Mouse (Mus musculus) cerebellum, postnatal 36 days (tissue): ENCODE results near the gene Rad50.

Experiments
- DNase-seq, 2 experiments: peaks; one replicate each; pipeline ENCODE4 v3.0.0; 2021 to 2022; ENCODE audit warnings: mixed read lengths in 2 of 2

The Rad50 gene

DNA sequence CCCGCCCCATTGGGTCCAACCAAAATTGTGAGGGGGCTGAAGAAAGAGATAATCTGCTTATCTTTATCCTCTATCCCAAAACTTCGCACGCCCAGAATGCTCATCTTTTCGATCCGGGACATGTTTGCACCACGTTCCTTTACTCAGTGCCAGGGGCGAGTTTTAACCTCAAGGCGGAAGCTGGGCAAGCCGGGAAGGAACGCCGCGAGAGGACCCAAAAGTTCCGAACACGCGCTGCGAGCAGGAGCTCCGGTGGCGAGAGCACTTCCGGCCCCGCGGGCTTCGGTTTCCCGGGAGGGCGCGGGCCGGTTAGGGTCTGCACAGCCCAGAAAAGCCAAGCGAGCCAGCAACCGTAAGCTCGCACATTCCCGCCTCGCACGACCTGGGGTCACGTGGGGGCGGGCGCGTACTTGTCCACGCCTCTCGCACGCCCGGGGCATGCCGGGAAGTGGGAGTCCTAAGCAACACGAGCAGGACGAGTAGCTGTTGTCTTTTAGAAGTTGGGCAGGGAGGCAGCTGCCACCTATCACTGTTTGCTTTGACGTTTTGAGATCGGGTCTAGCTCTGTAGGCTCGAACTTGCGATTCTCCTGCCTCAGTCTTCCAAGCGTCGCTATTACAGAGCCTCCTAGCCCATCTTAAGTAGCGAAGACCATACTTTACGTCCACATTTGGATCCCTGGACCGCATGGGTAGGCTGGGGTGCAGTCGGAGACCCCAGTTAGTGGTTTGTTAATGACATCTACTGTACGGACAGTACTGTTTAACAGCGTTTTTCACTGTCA, at the start of gene Rad50:
Rad50 (minus strand) TSS at position 386 of the 784 bp plus-strand sequence.
- peak; percentile 85 to 89 for DNase-seq

DNA sequence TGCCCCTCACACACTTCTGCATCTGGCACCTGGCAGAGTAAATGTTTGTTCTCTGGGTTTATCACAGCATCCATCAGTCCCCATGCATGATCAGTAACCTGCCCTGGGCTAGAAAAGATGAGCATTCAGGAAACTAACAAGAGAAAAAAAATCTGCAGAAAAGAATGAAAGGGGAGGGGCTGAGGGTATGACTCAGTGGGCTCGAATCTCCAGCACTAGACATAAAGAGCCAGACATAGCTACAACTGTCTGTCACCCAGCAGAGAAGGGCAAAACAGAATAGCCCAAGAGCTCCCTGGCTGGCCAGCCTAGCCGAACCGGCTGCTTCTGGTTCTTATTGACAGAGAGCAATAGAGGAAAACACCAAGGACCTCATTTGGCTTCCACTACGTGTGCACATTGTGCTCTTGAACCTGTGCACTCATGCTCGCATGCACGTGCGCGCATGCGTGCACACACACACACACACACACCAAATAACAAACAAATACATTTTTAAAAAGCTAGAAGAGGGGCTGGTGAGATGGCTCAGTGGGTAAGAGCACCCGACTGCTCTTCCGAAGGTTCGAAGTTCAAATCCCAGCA, 48.0 kb upstream of the Rad50 start:
- DNase-seq = no peak

DNA sequence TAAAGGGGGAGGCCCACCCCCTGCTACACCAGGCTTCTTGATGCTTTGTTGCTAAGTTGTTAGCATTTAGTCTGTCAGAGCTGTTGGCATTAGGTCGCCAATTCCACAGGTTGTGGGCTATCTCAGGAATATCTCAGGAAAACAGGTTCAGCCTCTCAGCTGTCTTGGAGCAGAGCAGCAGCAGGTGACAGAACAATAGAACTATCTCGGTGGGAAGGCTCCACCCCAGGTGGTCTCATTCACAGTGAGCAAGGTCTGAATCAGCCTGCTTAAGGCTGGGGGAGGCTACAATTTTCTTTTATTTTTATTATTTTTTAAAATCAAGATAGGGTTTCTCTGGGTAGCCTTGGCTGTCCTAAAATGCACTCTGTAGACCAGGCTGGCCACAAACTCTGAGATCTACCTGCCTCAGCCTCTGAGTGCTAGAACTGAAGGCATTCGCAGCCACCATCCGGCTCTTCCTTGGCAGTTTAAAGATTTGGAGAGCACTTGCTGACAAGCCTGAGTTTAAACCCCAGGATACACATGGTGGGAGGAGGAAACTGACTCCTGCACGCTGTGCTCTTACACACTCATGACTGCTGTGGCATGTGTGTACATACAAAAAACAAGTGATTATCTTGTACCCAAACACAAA, 42.7 kb upstream of the Rad50 start:
- DNase-seq = no peak

DNA sequence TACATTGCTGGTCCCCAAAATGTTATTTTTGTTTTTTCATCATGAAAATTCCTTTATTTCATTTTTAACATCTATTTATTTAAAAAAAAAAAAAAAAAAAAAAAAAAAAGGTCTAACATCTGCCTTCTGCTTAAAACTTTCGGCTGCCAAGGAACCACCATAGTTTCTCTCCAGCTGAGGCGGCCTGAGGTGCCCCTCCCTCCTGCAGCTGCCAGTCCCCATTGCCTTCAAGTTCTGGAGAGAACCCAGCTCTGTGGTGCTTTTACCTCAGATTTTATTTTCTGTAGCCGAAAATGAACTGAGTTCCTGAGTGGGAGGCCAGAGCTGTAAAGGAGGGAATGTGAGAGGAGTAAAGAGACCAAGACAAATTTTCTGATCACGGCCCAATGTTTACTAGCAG, 42.2 kb upstream of the Rad50 start:
- no peak for DNase-seq

DNA sequence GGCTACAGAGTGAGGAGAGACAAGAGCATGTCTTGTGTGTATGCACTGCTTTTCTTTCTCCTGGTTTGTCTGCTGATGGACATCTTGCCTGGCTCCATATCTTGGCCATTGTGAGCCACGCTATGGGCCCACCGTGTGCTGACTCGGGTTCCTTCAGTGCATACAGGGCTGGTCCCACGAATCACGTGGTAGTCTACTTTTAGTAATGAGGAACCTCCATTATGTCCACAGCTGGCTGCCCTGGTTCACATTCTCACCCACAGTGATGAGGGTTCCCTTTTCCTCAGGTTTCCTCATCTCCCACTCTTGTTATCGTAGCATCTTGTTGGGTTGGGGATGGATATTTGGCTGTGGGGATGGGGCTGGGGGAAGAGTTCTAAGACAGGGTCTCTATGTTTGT, 41.5 kb upstream of the Rad50 start:
- no peak for DNase-seq

DNA sequence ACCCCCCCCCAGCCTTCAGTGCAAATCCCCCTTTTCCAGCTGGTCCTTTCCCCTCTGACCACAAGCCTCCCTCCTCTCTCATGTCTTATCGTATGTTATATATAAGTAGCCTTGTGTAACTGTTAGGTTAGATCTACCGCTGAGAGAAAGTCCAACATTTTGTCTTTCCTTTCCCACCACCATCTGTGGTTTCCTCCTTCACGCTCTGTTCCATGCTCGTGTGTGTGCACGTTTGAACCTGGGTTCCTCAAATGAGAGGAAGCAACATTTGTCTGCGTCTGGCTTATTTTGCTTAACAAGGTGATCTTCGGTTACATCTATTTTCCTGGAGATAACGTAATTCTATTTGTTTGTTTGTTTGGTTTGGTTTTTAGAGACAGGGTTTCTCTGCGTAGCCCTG, 40.9 kb upstream of the Rad50 start:
- no peak for DNase-seq

DNA sequence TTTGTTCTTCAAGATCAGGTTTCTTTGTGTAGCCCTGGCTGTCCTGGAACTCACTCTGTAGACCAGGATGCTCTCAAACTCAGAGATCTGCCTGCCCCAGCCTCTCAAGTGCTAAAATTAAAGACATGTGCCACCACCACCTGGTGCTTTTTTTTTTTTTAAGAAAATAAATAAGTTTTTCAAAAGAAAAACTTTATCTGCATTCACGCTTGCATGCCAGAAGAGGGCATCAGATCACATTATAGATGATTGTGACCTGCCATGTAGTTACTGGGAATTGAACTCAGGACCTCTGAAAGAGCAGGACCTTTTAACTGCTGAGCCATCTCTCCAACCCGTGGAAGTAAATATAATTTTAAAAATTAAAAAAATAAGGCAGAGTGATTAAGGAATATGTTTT, 38.1 kb upstream of the Rad50 start:
- no peak for DNase-seq

DNA sequence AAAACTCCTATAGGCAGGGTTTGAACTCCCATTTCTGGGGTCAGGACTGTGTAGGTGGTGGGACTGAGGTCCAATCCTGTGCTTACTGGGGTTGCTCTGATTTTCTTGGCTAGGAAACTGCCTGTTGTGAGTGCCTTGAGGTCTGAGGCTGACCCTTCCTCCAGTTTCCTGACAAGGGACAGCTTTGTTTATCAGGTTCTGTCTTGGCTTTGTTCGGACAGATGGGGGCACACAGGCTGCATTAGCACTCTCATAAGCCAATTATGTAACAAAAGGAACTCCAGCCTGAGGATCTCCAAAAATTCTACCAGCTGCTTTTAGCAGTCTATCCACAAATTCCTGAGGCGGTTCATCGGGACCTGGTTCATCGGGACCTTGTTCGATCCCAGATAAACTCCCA, 35.2 kb upstream of the Rad50 start:
- no peak for DNase-seq

DNA sequence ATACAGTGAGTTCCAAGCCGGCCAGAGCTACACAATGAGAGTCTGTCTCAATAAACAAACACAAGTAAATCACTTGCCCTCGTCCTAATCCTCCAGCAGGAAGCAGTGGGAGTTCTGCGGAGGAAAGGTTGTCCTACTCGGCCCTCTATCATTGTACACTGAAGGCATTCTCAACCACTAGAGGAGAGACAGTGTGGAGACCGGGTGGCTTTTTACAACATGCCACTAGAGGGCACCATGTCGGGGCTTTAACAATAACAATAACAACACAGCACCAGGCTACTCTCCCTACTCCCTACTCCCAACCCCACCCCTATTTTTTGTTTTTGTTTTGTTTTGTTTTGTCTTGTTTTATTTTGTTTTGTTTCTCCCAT, 30.4 kb upstream of the Rad50 start:
- DNase-seq = peak; percentile 50 to 53

DNA sequence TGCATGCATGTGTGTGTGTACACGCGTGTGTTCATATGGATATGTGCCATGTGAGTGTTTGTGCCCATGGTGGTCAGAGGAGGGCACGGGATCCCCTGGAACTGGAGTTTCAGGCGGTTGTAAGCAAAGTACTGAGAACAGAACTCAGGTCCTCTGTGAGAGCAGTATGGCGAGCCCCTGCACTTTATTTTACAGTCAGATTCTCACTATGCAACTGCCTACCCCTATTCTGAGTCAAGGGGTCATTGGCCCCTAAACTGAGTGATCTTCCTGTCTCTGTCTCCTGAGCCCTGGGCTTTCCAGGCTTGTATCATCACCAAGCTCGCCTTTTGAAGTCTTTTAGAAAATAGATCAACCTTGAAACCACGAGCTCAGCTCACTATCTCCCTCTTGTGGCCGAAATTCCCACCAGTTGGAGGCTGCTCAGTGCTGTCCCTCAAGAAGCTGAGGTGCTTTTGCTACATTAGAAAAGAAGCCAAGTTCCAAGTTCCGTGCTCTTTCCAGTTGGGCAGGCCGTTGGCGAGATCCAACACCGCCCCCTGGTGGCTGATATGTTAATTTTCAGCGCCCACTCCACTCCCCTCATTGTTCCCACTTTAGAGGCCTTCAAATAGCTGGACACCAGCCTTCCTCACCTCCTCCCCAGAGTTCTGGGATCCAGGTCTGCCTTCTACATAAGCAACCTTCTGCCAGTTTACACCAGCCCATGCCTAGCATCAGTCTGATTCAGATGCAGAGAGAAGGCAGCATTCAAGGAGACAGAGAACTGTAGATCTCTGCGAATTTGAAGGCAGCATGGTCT, 29.9 kb upstream of the Rad50 start:
- peak; percentile 48 to 50 for DNase-seq

DNA sequence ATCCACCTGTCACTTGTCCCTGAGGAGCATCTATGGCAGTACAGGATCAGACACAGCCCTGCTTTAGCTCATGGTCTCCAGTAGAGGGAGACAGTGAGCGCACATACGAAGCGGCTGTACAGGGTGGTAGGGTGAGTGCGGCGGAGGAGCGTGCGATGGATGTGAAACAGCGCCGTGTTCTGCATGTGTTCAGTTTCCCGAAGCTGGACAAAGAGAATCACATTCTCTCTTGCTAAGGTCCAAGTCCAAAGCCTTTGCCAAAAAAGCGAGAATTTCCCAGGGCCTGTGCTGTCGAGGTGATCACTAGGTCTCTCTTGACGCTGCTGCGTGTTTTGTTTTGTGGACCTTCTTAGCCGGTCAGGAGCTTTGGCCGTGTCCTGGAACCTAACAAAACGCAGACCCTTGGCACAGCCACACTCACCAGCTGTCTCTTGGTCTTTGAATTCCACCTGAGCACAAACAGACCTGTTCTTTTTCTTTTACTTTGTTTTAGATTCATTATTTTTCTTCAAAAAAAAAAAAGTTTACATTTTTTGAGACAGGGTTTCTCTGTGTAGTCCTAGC, 28.6 kb upstream of the Rad50 start:
- peak; percentile 62 to 67 for DNase-seq

DNA sequence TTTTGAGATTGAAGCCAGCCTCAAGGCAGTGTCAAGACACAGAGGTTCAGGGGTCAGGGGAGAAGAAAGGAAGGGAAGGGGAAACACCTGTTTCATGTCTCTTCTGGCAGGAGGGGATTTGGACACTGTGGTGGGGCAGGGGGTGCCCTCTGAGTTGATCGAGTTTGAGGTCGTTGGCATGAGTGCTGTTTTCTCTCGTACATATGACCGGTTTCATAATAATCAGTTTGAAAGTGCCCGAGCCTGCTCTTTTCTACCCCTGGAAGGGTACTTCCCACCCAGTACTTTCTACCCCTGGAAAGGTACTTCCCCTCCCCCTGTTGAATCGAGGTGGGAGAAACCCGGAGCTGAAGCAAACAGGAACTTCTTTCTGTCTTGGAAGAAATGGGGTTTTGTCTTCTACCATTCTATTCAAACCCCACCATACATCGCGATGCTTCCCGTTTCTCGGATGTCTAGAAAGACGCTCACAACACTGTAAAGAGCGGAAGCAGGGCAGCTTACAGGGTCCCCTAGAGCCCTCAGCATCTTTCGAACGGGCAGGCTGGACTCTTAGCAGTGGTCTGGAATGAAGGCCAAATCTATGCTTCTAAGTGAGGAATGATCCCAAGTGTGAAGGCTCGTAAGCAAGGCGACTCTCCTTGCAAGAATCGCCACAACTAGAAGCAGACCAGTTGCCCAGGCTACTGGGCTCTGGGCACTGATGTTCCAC, 28.0 kb upstream of the Rad50 start:
- DNase-seq = peak in 1 of 2 experiments; percentile 3

DNA sequence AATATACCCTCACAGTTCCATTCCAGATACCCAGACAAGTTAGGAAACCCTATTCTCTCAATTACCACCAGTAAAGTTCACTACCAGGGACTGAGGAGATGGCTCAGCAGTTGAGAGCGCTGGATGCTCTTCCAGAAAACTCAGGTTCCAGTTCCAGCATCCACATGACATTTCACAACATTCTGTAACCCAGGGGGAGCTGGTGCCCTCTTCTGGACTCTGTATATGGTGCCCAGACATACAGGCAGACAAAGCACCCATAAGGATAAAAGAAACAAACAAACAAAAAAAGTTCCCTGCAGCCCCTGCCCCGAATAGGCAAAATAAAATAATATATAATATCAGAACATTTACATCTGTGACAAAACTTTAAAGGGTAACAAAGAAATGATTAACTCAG, 27.3 kb upstream of the Rad50 start:
- no peak for DNase-seq

DNA sequence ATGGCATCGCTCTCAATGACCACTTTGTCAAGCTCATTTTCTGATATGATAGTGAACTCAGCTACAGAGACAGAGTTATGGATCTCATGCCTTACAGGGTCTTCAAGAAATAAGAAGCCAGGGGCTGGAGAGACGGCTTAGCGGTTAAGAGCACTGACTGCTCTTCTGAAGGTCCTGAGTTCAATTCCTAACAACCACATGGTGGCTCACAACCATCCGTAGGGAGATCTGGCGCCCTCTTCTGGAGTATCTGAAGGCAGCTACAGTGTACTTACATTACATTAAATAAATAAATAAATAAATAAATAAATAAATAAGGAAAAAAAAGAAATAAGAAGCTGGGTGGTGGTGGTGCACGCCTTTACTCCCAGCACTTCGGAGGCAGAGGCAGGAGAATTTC, 26.7 kb upstream of the Rad50 start:
- DNase-seq = no peak

DNA sequence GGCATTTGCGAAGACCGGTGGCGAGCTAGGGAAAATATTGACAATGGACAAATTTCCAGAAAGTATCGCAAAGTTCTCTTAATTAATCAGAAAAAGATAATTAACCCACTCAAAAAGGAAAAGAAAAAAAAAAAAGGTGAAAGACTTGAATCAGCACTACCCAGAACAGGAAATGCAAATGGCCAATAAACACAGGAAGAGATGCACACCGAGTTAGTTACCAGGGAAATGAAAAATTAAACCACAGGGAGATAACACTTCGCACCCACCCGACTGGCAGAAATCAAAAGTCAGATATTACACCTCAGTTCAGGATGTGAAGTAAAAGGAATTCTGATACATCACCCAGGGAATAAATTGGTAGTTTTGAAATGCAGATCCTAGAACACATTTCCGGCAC, 25.1 kb upstream of the Rad50 start:
- no peak for DNase-seq

DNA sequence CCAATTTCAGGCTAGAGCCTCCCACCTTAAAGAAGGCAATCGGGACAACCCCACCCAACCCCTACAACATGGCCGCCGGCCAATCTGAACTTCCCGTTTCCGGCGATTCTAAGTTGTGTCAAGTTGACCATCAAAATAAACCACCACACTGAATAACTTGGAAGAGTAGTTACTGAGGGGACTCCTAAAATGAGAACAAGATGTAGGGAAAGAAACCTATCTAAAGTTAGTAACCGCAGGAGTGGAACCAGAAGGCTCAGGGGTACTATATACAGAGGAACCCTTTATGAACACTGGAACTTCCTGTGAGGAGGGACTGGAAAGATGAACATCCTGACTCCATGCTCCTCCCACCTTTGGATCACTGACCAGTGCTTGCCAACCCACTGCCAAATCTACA, 24.3 kb upstream of the Rad50 start:
- DNase-seq = no peak

DNA sequence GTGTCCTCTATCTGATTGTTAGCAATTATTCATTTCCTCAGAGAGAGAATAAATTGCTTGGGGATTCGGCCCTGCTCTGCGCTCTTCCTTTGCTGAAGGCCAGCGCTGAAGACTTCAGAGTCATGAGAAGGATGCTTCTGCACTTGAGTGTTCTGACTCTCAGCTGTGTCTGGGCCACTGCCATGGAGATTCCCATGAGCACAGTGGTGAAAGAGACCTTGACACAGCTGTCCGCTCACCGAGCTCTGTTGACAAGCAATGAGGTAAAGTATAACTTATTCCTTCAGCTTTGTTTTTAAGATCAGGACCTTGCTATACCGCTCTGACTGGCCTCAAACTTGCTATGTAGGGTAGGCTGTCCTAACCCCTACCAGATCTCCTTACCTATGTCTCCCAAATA, 13.6 kb upstream of the Rad50 start, which contains the start of gene Il5:
Il5 (plus strand) TSS at position 80 of the 400 bp plus-strand sequence.
- DNase-seq = no peak

DNA sequence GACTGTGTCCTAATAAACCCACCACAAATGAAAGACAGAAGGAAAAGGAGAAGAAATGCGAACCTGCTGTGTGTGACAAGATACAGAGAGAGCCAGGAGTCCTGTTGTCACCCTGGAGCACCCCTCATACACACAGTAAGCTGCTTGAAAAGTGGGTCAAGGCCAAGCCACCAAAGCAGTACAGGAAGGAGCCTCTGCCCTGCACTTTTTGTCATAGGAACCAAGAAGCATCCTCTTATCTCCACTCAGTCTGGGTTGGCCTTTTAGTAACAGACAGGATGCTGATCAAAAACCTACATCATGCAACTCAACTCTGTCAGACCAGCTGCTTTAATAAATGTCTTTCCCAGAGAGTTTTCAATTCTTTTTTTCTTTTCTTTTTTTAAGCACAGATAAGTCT, 12.6 kb upstream of the Rad50 start:
- DNase-seq = no peak

DNA sequence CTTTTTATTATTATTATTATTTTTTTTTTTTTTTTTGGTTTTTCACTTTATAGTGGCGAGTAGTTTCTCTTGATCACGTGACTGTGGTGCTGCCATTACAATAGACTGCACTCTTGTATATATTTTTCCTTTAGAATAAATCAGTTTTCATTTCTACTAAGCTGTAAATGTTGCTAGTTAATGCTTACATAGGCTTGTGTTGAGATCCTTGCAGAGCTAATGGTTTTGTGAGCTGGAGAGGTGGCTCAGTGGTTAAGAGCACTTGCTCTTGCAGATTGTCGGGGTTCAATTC, 545 bp upstream of the Rad50 start:
- DNase-seq = no peak

DNA sequence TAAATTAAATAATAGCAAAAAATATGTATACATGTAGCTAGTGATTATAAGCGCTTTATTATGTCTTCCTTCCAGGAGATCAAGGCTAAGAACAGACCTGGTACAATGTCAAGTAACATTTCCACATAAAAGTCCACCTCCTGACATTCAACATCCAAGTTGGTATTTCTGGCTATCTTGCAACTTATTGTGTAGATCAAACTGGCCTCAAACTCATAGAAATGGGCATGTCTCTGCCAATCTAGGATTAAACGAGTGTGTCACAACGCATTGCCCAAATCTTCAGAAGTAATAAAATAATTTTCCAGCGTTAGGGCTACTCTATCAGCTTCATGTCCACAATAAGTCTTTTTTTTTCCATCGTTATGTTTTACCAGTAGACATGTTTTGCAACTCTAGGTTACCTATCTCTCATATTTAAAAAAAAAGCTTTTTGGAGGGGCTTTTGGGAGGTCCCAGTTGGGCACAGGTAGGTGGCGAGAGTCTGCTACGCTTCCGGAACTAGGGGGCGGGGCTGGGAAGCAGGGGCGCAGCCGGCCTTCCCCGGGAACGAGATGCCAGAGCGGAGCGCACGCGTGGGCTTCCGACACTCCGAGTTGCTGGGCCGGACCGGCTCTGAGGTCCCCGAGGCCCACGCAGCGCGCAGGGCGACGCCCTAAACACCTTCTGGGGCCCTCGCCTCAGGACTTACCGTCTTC, 734 bp downstream of the Rad50 start:
- DNase-seq = peak in 1 of 2 experiments; percentile 21

DNA sequence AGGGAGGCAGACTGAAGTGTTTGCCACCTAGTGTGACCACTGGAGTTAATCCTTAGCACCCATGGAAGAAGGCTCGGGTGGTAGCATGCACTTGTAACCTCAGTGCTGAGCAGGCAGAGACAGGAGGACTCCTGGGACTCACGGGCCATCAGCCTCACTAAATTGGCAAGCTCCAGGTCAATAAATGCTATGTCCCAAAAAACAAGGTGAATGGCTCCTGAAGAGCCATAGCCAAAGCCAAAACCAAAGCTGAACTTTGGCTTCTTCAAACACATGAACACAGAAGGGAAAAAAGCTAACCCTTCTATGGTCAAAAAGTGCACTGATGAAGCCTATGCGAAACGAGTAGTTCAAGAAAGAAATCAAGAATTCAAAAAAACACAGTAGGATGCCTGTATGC, 7.8 kb downstream of the Rad50 start:
- DNase-seq = no peak

DNA sequence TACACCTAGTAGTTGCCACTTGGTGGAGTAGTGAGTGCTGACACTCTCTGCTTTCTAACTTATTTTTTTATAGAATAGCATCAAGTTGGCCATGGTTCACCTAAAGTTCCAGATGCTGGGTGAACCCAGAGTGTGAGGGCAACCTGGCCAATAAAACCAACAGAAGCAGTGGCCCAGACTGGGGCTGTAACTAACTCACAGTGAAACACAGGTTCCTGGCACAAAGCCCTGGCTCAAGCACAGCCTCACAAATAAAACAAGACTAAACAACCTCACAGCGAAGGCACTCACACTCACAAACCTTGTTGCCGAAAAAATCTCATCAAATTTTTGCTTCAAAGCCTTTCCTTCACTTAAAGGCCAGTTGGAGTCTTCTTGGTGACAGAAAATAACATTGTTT, 8.6 kb downstream of the Rad50 start:
- DNase-seq = no peak
